Mouse (Mus musculus): ENCODE measurements at regions not wholly inside any gene's neighbourhood (a gene's known extent, or its start where the extent isn't known, plus 50 kb on each side); places are given as distances from the start of the nearest gene placed in this dataset.
A peak's percentile ranks its signal among the peaks of the same experiment; 100 is the strongest.

DNA sequence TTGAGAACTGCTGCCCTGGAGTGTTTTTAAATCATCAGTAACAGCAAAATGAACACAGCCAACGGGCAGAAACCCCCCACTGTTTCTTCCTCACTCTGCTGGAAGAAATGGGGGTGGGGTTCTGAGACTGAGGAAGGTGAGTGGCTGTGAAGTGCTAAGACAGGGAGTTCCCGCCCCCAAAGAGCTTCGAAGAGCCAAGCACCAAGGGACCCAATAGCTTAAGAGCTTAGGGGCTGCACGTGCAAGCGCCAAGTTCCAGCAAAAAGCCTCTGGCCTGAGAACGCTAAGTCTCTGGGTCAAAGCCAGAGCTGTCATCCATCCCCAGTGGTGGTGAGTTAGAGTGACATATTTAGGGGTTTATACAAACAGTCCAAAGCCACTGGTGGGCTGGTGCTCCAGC is 55.1 kb upstream of the Pcbd1 start:
- no peak for DNase-seq (ENCODE audit: low spot score in 2 of 2)

- no peak for DNase-seq (ENCODE audit: low spot score in 2 of 2)
Observed at GRCm38 (mm10) chr10:61028598-61028997, 60.5 kb upstream of the Pcbd1 start.

DNA sequence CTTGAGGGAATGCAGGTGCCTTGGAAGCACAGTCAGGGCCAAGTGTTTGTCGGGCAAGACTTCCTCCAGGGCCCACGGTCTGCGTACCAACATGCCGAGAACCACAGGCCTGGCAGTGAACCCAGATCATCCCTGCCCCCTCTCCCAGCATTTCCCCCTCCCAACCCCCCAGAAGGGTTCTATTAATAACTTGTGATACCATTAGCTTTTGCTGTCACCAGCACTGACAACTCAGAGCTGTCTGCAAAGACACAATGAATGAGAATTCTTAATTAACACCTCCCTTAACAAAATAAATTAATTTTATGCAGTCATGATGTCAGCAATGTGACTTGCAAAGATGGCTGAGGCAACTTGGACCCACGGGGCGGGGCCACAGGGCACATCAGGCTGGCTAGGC is 61.9 kb upstream of the Pcbd1 start:
- DNase-seq (ENCODE audit: low spot score in 2 of 2): no peak

- DNase-seq (ENCODE audit: low spot score in 2 of 2): no peak
Observed at GRCm38 (mm10) chr10:61025061-61025460, 64.1 kb upstream of the Pcbd1 start.

- no peak for DNase-seq (ENCODE audit: low spot score in 2 of 2)
Observed at GRCm38 (mm10) chr10:61024166-61024565, 65.0 kb upstream of the Pcbd1 start.

DNA sequence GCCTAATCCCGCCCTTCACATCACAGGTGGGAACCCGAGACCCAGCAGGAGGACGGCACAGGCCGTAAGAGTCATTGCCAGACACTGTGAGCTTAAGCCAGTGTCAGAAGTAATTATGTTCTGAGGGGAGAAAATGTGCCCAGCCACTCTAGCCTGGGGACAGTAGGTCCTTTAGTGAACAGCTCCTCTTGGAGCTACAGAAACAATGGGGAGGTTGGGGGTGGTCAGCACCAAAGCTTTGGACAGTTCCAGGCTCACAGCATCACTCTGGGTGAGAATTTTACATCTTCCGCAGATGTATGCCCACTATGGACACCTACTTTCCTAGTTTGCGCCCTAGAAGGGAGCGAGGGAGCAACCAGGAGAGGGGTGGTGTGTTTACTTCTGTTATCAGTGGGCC is 65.7 kb upstream of the Pcbd1 start:
- no peak for DNase-seq (ENCODE audit: low spot score in 2 of 2)

GRCm38 (mm10) chr10:61019566-61019965 is 69.6 kb upstream of the Pcbd1 start:
- no peak for DNase-seq (ENCODE audit: low spot score in 2 of 2)

DNA sequence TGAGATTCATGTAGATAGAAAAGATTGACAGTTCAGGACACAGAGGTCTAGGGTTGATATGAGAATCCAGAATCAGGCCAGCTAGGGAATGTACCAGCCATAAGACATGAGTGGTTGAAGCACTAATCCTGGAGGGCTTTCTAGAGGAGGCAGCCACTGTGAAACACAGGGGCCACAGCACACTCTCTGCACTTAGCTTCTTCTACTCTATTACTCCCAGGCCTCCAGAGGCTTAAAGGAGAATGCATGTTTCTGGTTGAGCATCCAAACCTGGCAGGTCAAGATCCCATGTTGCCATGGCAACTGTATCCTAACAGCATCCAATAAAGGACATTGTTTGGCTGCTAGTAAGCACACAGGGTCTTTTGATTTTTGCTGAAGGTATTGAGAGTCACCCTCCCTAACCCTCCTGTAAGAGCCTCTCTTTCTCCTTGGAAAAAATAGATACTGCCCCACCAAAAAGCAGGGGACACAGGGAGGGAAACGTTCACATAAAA is 76.9 kb upstream of the Pcbd1 start:
- DNase-seq (ENCODE audit: low spot score in 2 of 2): no peak

GRCm38 (mm10) chr10:61010697-61011096 is 78.4 kb upstream of the Pcbd1 start:
- DNase-seq (ENCODE audit: low spot score in 2 of 2): no peak

DNA sequence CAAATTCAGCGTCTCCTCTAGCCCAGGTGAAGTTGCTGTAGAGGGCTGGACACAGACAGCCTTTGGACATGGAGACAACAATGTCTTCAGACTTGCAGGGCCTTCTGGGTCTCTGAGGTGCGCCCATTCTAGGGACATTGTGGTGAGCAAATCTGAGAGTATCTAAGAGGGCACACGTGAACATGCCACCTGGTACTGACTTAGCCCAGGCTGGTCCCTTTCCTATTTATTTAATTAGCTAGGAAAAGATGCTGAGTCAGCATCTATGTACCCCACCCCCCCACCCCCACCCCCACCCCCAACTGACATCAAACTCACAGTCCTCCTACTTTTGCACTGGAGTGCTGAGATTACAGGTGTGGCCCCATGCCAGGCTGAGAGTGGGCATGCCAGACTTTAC is 81.7 kb upstream of the Pcbd1 start:
- DNase-seq (ENCODE audit: low spot score in 2 of 2): no peak

DNA sequence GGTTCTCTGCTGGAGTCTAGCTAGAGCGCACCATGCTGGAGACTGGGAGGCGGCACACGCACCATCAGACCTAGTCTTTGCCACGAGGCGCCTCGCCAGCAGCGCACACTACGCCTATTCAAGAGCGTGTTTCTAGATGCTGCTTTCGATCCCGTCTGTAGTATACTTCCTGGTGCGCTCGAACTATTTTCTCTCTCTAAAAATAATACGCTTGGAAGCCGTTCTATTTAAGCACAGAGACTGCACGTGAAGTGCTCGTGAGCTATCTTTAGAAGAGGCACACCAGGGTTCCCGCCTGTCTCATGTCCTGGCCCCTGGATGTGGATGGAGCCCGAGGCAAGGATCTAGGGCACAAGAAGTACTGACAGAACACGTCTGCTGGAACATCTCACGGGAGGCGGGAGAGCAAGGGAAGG is 87.4 kb upstream of the Pcbd1 start:
- DNase-seq (ENCODE audit: low spot score in 2 of 2): no peak

DNA sequence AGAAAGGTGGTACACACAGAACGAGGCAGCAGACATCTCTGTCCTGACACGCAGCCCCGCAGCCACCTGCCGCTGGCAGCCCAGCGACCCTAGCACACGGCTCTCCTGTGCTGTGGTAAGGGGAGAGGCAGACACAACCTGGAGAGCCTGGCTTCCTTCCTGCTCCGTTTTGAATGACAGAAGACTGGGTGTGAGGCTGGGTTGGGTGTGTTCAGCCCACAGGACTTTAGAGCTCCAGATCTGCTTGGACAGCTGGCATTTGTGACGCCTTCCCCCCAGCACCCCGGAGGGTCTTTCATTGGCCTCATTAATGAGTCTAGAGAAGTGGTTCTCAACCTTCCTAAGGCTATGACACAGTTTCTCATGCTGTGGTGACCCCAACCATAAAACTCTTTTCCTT is 91.7 kb upstream of the Pcbd1 start:
- no peak for DNase-seq (ENCODE audit: low spot score in 2 of 2)

GRCm38 (mm10) chr10:60995908-60996640 is 93.1 kb upstream of the Pcbd1 start:
- DNase-seq (ENCODE audit: low spot score in 2 of 2): no peak

DNA sequence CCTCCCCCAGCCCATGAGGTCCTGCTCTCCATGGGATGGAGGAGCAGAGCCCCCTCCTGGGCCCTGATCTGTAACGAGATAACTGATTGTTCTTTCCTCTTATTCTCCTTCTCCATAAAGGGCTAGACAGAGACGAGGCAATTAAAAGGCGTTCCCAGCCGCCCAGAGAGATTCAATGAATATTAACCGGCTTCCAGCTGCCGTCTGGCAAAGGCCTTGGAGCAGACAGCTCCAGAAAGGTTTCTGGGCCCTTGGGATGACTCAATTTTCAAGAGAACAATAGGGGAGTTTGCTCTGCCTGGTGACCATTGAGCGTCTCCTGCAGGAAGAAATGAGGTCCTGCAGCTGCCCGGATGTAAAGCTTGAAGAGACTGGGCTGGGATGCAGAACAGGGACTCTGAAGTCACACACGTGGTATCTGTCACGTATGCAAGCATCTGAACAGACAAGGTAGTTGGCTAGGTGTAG is 104.0 kb upstream of the Pcbd1 start:
- peak; percentile 4 to 14 for DNase-seq (ENCODE audit: low spot score in 2 of 2)

DNA sequence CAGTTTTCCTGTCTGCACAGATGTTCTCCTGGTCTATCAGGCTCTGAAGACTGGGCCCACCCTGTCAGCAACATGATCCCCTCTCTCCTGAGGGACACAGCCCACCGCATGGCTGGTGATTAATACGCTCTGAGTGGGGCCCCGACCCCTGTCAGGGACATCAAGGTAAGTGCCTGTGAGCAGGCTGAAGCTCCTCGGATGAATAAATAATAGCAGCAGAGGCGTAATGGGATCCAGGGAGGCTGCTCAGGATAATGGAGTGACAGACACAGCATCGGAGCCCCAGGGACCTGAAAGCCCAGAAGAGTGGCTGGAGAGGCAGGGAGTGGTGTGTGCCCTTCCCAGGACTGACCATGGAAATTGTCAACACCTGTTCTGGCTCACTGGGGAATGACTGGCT is 107.4 kb upstream of the Pcbd1 start:
- no peak for DNase-seq (ENCODE audit: low spot score in 2 of 2)

- DNase-seq (ENCODE audit: low spot score in 2 of 2): no peak
Observed at GRCm38 (mm10) chr10:60973615-60974014, 115.5 kb upstream of the Pcbd1 start.

DNA sequence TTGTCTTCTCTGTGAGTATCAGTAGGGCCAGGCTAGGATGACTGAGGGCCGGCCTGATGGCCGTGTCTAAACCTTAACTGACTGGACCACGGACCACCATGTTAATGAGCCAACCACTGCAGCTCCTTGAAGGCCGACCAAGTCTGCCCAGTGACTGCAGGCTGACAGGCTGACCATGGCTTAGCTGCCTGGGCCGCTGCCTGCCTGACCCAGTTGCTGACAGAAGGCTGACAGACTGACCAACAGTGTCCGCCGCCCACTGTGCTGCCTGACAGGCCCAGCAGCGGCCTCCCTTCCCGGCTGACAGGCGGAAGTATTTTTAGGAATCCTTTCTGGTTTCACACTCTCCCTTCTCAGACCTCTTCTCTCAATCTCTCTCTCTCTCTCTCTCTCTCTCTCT is 124.3 kb upstream of the Pcbd1 start:
- DNase-seq (ENCODE audit: low spot score in 2 of 2): no peak

- DNase-seq (ENCODE audit: low spot score in 2 of 2): no peak
Observed at GRCm38 (mm10) chr10:60957820-60958233, 126.4 kb upstream of the Unc5b start.

DNA sequence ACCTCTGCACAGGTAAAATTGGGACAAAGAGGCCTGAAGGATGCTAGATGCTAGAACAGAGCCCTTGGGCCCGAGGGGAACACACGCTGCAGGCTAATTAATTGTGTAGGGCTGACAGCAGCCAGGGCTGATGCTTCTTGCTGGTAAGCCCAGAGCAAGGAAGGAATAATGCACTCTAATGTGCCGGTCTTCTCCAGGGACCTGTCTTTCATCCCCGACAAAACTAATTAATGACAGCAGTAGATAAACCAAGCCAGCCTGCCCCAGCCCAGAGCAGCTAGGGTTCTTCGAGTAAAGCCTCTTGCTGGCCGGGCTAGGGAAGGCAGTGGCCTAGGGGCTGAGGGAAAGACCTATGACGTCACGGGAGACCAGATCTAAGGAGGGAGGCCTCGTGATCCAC is 124.1 kb upstream of the Unc5b start:
- no peak for DNase-seq (ENCODE audit: low spot score in 2 of 2)

DNA sequence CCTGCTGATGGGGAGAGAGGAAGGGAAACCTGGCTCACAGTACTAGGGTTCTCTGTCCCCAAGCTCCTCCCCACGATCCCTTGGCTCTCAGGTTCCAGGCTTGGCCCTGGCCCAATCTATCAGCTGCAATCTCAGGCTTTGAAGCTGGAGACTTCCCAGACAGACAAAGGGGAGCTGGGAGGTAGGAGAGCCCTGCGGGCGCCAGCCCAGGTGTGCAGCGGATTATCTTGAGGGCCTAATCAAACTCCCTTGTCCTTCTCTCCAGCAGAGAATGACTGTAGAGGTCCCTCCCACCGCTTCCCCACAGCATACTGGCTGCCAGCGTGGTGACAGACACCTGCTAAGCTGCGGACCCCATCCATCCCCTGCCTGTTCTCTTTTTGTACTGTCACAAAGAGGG is 121.1 kb upstream of the Unc5b start:
- DNase-seq (ENCODE audit: low spot score in 2 of 2): no peak

GRCm38 (mm10) chr10:60948983-60949677 is 117.7 kb upstream of the Unc5b start:
- DNase-seq (ENCODE audit: low spot score in 2 of 2): no peak

DNA sequence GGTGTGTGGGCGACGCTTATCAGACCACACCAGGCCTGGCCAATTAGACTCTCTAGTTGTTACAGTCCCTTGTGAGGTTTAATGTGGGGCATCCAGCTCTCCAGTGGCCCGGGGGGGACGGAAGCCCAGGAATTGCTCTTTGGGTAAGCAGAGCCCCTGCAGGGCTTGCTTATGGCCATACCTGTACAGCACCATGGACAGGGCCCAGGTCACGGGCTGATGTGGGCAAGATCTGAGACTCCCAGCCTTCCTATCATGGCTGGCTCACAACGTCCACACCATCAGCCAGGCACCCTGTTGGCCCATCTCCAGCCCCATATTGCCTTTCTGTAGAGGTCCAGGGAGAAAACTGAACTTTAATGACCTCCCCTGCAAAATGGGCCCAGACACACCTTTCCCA is 111.7 kb upstream of the Unc5b start:
- no peak for DNase-seq (ENCODE audit: low spot score in 2 of 2)

DNA sequence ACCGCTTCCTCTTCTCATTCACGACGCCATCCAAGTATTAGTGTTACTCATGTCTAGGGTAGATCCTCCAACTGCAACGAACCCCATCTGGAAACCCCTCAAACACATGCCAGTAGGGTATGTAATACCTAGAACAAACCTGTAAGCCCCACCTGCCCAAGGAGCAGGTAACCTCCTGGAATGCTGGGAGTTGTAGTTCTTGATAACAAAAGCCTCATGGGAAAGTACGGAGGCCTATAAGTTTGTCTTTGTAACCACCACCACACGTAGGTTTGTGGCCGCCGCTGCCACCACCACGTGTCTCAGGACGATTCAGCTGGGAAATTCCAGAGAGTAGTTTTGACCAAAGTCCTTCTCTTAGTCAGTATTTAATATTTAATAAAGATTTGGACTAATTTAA is 107.4 kb upstream of the Unc5b start:
- DNase-seq (ENCODE audit: low spot score in 2 of 2): no peak
